Mouse (Mus musculus) heart, embryonic 16.5 days (tissue): ENCODE results near the gene Tbc1d17. TPM values are rescaled to one million over a fixed set of nuclear protein-coding genes. Genes with fewer than 3 reads are reported as not detected.

Experiments
- ATAC-seq: fragments of 200-750 bp; cut with Nextera tagmentation; replicated peaks from 2 replicates; pipeline ENCODE4 v1.8.0; 2017; ENCODE audit warnings: moderate number of reproducible peaks; ENCODE audit not compliant: insufficient read depth, low FRiP score; ENCODE audit errors: extremely low read depth
- H3K27ac ChIP-seq: fragments of 300-500 bp; sonication (generic); 2 replicates; pipeline ENCODE4 v1.5.1; 2014; ENCODE audit warnings: mild to moderate bottlenecking, low read length, control low read depth, moderate library complexity
- H3K27me3 ChIP-seq: fragments of 300-500 bp; sonication (generic); 2 replicates; pipeline ENCODE4 v1.6.1; 2014; ENCODE audit warnings: low read length, mixed read lengths; ENCODE audit not compliant: control insufficient read depth, insufficient read depth
- H3K36me3 ChIP-seq: fragments of 300-500 bp; sonication (generic); 2 replicates; pipeline ENCODE4 v1.6.1; 2014; ENCODE audit not compliant: control insufficient read depth, insufficient read depth
- H3K4me1 ChIP-seq: fragments of 300-500 bp; sonication (generic); 2 replicates; pipeline ENCODE4 v1.6.1; 2014; ENCODE audit warnings: low read length, mixed read lengths; ENCODE audit not compliant: control insufficient read depth, insufficient read depth
- H3K4me2 ChIP-seq: fragments of 300-500 bp; sonication (generic); 2 replicates; pipeline ENCODE4 v1.6.1; 2014; ENCODE audit warnings: low read depth, mild to moderate bottlenecking, control low read depth, low read length
- H3K4me3 ChIP-seq: fragments of 300-500 bp; sonication (generic); 2 replicates; pipeline ENCODE4 v1.5.1; 2014; ENCODE audit warnings: mild to moderate bottlenecking, control low read depth, low read length
- H3K9ac ChIP-seq: fragments of 300-500 bp; sonication (generic); 2 replicates; pipeline ENCODE4 v1.6.1; 2014; ENCODE audit warnings: low read length, control low read depth
- H3K9me3 ChIP-seq: fragments of 300-500 bp; sonication (generic); replicated peaks from 2 replicates; pipeline ENCODE4 v1.6.1; 2016; ENCODE audit warnings: low read length; ENCODE audit not compliant: control insufficient read depth
- WGBS: fragments of 180-500 bp; shearing (Covaris S2); extraction: QIAGEN DNeasy Blood & Tissue Kit; methylation state at CpG from one replicate; pipeline ENCODE4 v1.1.7; 2014; 5-methylcytosine and 5-hydroxymethylcytosine counted together
- polyA plus RNA-seq: library from polyadenylated mRNA; unstranded; fragments of >200 nt; fragmentation: Nextera tagmentation; extraction: Ambion mirVana; gene quantifications from 2 replicates; pipeline ENCODE4 v1.2.1, GENCODE M21; 2015

The Tbc1d17 gene
- polyA plus RNA-seq, 1 experiment from 2014 or later: 60.5 TPM

DNA sequence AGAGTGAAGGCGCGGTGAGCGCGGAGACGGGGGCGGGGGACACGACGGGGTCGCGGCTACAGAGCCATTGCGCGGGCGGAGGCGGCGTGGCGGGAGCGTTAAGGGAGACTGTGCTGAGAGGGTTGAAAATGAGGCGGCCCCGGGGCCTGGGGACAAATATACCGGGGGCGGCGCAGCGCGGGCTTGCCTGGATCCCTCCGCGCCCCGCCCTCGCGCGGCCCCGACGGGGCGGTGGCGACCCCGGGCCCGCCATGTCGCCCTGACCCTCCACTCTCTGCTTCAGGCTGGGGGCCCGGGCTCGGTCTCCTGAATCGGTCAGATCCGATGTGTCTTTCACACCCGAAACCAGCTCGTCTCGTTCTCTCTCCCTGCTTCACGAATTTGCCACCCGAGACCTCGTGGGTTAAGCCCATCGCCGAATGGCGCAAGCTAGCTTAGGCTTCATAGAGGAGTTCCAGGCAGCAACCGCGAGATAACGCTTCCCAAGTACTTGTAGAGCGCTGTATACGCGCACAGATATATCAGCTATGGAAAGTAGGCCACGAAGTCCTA, 32.3 kb downstream of the Tbc1d17 start, which contains the start of gene Atf5:
Atf5 (minus strand) TSS at position 189 of the 552 bp plus-strand sequence.
- H3K27me3 ChIP-seq: no peaks in the 10 kb centered on the region
- under 1% methylated on average over 55 of the region's 57 CpGs for WGBS
- H3K27ac ChIP-seq: peak within 1 kb of the TSS; percentile 96
- no peaks in the 10 kb centered on the region for H3K9me3 ChIP-seq
- H3K4me2 ChIP-seq: peak within 1 kb of the TSS; percentile 79
- peaks cover 6% of the 10 kb centered on the region for H3K36me3 ChIP-seq
- H3K4me1 ChIP-seq: peaks cover 47% of the 10 kb centered on the region
- ATAC-seq: peak; percentile 28
- H3K9ac ChIP-seq: peak within 1 kb of the TSS; percentile 96
- peak within 1 kb of the TSS; percentile 80 for H3K4me3 ChIP-seq

DNA sequence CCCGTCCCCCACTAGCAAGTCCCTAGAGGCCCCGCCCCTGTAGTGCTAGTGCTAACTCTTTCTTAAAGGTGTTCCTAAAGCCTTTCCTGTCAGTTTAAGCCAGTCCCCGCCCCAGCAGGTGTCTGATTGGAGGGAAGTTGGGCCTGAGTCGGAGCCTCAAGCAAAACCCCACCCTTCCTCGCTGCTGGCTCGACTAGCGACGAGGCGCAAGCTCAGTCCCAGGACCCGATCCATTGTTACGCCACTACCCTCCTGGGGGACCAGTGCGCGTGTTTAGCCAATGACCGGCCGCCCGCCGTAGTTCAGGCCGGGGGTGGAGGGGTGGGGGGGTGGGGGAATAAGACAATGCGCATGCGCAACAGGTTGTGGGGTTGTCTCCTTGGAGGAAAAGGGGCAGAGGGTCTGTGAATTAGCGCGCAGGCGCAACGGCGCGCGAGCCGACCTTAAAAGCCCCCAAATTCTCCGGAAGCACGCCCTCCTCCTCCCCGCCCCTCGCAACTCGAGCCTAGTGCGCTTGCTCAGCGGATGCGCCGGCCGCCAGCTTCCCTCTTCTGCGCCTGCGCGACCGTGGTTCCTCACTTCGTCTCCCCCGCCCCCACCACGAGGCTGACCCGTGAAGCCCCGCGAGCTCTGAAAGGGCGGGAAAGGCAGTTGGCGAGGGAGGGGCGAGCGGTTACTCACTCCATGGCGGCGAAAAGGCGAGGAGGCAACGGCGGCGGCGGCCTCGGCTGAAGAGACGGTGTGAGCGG, 33.0 kb downstream of the Tbc1d17 start, which contains the start of the genes Nup62 and Il4i1:
Nup62 (plus strand) TSS at position 368 of the 749 bp plus-strand sequence.
Il4i1 (plus strand) TSS at position 667 of the 749 bp plus-strand sequence.
- H3K4me3 ChIP-seq: peak within 1 kb of the TSS; percentile 80
- peak within 1 kb of the TSS; percentile 79 for H3K4me2 ChIP-seq
- H3K4me1 ChIP-seq: peaks cover 43% of the 10 kb centered on the region
- under 1% methylated on average over 61 of the region's 62 CpGs for WGBS
- peak within 1 kb of the TSS; percentile 96 for H3K9ac ChIP-seq
- no peaks in the 10 kb centered on the region for H3K27me3 ChIP-seq
- H3K36me3 ChIP-seq: peaks cover 9% of the 10 kb centered on the region
- ATAC-seq: peak; percentile 90
- H3K9me3 ChIP-seq: no peaks in the 10 kb centered on the region
- peak within 1 kb of the TSS; percentile 96 for H3K27ac ChIP-seq

DNA sequence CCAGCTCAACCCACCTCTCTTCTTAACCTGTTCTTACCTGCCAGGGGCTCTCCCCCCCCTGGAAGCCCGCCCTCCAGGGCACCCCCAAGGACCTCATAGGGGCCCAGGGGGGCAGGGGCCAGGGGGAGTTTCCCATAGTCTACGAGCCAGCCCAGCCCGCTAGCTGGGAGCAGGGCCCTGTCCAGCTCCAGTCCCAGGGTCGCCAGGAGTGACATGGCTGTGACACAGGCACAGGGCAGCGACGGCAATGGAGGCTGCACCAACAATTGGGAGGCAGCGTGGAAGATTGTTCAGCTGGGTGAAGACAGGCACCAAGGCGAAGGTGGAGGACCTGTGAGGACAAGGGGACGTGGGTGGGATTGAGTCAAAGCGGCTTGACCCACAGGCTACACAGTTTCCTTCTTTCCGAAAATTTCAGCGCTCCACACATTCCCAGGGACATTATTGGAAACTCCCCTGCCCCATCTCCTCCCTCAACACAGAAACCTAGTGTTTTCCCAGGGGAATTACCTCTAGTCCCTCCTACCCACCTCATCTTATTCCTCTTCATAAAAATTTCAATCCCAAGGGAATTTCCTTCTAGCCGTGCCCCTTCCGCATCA, 33.8 kb downstream of the Tbc1d17 start:
- peak overlapping the region; percentile 77 for H3K4me2 ChIP-seq
- H3K36me3 ChIP-seq: peaks cover 9% of the 10 kb centered on the region
- peak overlapping the region; percentile 96 for H3K27ac ChIP-seq
- H3K27me3 ChIP-seq: no peaks in the 10 kb centered on the region
- H3K4me1 ChIP-seq: peaks cover 34% of the 10 kb centered on the region
- no peak for ATAC-seq
- H3K9me3 ChIP-seq: no peaks in the 10 kb centered on the region
- 30% methylated on average over 14 of the region's 14 CpGs for WGBS
- peak overlapping the region; percentile 60 for H3K9ac ChIP-seq
- H3K4me3 ChIP-seq: peak overlapping the region; percentile 80

DNA sequence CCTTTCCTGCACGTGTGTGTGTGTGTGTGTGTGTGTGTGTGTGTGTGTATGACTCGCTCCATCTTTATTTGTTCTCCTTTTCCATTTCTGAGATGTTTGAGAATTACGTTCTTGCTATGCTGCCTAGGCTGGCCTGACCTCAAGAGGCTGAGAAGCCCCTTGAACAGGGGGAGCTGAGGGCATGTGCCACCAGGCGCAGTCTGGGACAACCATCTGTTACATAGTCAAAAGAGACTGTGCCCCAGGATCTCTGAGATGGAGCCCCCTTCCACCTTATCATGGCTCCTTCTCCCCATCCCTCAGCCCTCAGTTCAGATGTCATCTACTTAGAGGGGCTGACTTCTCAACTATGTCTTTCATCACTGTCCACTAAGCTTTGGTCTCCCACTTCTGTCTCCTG, 34.5 kb downstream of the Tbc1d17 start:
- Histone ChIP-seq H3K36me3 (peaks cover 9% of the 10 kb centered on the region), H3K27me3 (no peaks in the 10 kb centered on the region), H3K4me1 (peaks cover 28% of the 10 kb centered on the region), H3K9me3 (no peaks in the 10 kb centered on the region), H3K9ac (no peak overlapping the region), H3K4me3 (no peak overlapping the region), H3K4me2 (no peak overlapping the region), H3K27ac (no peak overlapping the region)
- WGBS: 97% methylated on average over 4 of the region's 4 CpGs
- no peak for ATAC-seq

DNA sequence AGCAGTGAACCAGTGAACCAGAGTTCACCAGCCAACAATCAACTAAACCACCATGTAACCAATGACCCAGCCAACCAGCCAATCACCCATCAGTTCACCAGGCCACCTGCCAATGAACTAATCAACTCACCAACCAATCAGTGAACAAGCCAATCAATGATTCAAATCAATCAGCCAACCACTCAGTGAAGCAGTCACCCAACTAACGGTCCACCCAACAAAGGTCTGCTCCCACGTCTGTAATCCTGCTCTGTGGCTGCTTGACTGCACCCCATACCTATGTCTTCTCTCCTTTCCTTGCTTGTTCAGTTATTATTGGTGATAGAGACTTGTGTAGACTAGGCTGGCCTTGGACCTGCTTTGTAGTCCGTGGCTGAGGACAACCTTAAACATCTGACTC, 34.9 kb downstream of the Tbc1d17 start:
- Histone ChIP-seq H3K27me3 (no peaks in the 10 kb centered on the region), H3K27ac (no peak overlapping the region), H3K36me3 (peaks cover 9% of the 10 kb centered on the region), H3K4me2 (no peak overlapping the region), H3K4me1 (peaks cover 24% of the 10 kb centered on the region), H3K9ac (no peak overlapping the region), H3K9me3 (no peaks in the 10 kb centered on the region), H3K4me3 (no peak overlapping the region)
- no peak for ATAC-seq
- 90% methylated on average over 3 of the region's 3 CpGs for WGBS

DNA sequence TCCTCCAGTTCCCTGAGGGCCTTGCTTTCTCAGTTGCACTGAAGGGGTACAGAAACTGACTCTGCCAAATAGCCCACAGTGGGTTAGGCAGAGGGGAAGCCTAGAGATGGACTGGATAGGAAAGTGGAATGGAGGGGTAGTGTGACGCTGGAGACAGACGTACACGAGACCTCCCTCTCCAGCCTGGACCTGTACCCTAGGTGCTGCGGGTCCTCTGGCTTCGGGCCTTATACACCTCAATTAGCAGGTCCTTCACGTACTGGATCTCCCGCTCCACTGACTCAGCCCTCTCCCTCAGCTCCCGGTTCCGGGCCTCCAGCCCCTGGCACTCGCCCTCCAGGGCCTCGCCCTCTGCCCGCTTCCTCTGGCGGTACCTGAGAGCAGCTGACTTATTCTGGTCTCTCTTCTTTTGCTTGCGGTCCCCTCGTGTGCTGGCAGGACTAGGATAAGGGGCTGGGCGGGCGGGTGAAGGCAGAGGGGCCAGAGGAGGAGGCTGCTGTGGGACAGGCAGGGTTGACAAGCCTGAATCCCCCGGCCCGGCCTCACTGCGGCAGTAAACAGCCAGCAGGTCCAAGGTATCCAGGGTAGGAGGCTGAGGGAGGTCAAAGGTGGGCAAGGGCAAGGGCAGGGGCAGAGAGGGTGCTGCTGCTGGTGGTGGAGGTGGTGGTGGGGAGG, 36.1 kb downstream of the Tbc1d17 start:
- WGBS: 90% methylated on average over 20 of the region's 20 CpGs
- H3K9ac ChIP-seq: no peak overlapping the region
- no peak overlapping the region for H3K4me3 ChIP-seq
- peaks cover 12% of the 10 kb centered on the region for H3K4me1 ChIP-seq
- peaks cover 9% of the 10 kb centered on the region for H3K36me3 ChIP-seq
- H3K27ac ChIP-seq: no peak overlapping the region
- no peaks in the 10 kb centered on the region for H3K27me3 ChIP-seq
- no peak overlapping the region for H3K4me2 ChIP-seq
- no peaks in the 10 kb centered on the region for H3K9me3 ChIP-seq
- ATAC-seq: no peak

DNA sequence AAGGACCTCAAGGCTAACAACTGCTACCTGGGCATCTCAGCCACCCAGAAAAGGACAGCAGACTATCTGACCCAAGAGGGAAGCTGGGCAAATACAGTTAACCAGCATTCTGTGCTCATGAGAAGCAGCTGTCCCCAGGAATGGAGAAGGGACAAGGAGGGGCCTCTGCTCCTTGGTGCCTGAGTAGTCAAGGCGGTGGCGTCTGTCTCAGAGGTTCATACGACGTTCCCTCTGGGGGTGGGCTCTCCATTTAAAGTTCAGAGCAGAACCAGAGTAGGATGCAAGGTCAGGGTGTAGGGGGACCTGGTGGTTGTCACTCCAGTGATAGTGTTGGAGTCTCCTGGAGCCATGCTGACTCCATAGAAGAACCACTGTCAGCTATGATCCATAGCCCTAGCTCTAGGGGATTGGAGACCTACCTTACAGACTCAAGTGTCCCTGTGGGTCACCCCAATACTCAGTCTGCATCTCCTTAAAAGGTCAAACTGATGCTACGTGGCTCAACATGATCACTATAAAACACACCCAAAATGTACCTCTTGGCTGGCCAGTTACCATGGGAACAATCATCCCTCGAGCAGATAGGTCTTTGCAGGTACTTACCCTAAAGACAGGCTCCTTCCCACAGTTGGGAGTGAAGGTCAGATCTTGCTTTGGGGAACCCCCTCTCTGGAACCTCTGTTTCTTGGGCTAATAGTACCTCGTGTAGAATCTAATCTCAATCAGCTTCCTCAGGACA, 37.9 kb downstream of the Tbc1d17 start:
- peaks cover 6% of the 10 kb centered on the region; the same call in 1 of the 2 replicates for H3K4me1 ChIP-seq
- no peak overlapping the region for H3K9ac ChIP-seq
- no peaks in the 10 kb centered on the region for H3K27me3 ChIP-seq
- H3K27ac ChIP-seq: no peak overlapping the region
- no peak overlapping the region for H3K4me2 ChIP-seq
- H3K9me3 ChIP-seq: no peaks in the 10 kb centered on the region
- 80% methylated on average over 7 of the region's 7 CpGs for WGBS
- H3K36me3 ChIP-seq: peaks cover 9% of the 10 kb centered on the region
- no peak for ATAC-seq
- H3K4me3 ChIP-seq: no peak overlapping the region

DNA sequence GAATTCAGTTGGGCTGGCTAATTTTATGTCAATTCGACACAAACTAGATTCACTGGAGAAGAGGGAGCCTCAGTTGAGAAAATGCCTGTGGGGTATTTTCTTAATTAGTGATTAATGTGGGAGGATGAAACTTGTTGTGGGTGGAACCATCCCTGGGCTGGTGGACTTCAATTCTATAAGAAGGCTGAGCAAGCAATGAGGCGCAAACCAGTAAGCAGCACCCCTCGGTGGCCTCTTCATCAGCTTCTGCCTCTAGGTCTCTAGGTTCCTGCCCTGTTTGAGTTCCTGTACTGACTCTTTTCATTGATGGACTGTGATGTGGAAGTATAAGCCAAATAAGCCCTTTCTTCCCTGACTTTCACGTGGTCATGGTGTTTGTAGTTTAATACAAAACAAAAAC, 38.5 kb downstream of the Tbc1d17 start:
- Histone ChIP-seq H3K9ac (no peak overlapping the region), H3K27me3 (no peaks in the 10 kb centered on the region), H3K27ac (no peak overlapping the region), H3K4me3 (no peak overlapping the region), H3K9me3 (no peaks in the 10 kb centered on the region), H3K4me2 (no peak overlapping the region), H3K36me3 (peaks cover 9% of the 10 kb centered on the region), H3K4me1 (peaks cover 5% of the 10 kb centered on the region; the same call in 1 of the 2 replicates)
- WGBS: 81% methylated on average over 4 of the region's 4 CpGs
- no peak for ATAC-seq
